Mouse (Mus musculus): Measurements from ENCODE around the gene Rnf144b. TPM values are rescaled to one million over a fixed set of nuclear protein-coding genes. Genes with fewer than 3 reads are reported as not detected.

The Rnf144b gene
- polyA plus RNA-seq, 1 experiment from 2014 or later = 1.5 TPM

DNA sequence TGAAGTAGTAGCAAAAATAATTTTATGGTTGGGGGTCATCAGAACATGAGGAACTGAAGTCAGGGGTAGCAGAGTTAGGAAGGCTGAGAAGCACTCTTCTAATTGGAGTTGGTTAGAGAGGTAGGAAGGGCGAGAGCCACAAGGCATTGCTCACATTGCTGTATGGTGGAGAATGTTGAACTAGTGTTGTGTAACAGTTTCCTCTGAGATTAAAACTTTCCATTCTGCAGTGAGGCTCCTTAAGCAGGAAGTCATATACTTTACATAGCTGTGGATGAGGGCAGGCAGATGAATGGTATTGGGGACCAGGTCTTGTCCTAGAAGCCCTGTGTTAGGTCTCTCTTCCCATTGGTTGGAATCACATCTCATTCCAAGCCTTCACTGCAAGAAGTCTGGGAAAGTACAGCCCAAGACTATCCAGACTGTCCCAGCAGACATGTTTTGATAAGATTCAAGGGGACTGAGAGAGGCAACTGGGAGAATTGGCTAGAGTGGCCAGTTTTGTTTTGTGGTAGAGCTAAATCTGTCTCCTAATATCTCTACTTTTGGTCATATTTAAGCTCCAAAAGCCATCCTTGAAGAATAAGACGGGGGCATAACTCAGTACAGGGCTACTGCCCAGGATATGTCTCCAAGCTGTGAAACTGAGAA lies 128.8 kb downstream of the Rnf144b start:
- 85% methylated on average over 2 of the region's 2 CpGs for WGBS
- Histone ChIP-seq H3K4me1 (ENCODE audit: control insufficient read depth, insufficient read depth, low read length) (no peaks in the 10 kb centered on the region), H3K4me3 (ENCODE audit: low read depth, low read length) (no peak overlapping the region), H3K9ac (replicated peaks; ENCODE audit: low read depth, low read length) (no peak overlapping the region), H3K27ac (ENCODE audit: low read length) (no peak overlapping the region), H3K27me3 (ENCODE audit: control insufficient read depth, insufficient read depth, low read length) (no peaks in the 10 kb centered on the region), H3K36me3 (ENCODE audit: control insufficient read depth, insufficient read depth, low read length) (no peaks in the 10 kb centered on the region), H3K4me2 (replicated peaks; ENCODE audit: low read depth, low read length) (no peak overlapping the region), H3K9me3 (ENCODE audit: control insufficient read depth, low read depth, low read length) (no peaks in the 10 kb centered on the region)
- ATAC-seq (ENCODE audit: insufficient number of reproducible peaks, insufficient read depth, low FRiP score, low read depth) = no peak

DNA sequence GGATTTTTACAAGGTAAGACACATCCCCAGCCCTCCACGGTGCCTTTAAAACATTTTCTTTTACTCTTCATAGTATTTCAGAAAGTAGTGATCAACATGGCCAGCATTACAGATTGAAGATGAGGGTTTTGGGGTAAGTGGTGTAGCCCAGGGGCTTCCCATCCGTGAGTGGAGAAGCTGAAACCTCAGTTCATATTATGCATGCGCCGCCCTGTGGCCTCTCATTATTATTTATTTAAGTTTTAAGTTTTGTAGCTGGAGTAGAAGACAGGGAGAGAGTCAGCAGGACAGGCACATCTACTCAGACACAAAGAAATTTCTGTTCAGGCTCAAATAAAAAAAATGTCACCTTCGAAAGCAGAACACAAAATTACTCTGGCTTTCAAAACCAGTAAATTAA lies 131.3 kb downstream of the Rnf144b start:
- ATAC-seq (ENCODE audit: insufficient number of reproducible peaks, insufficient read depth, low FRiP score, low read depth) = no peak
- Histone ChIP-seq H3K27ac (ENCODE audit: low read length) (no peak overlapping the region), H3K9ac (replicated peaks; ENCODE audit: low read depth, low read length) (no peak overlapping the region), H3K4me3 (ENCODE audit: low read depth, low read length) (no peak overlapping the region), H3K4me1 (ENCODE audit: control insufficient read depth, insufficient read depth, low read length) (no peaks in the 10 kb centered on the region), H3K36me3 (ENCODE audit: control insufficient read depth, insufficient read depth, low read length) (no peaks in the 10 kb centered on the region), H3K27me3 (ENCODE audit: control insufficient read depth, insufficient read depth, low read length) (no peaks in the 10 kb centered on the region), H3K9me3 (ENCODE audit: control insufficient read depth, low read depth, low read length) (no peaks in the 10 kb centered on the region), H3K4me2 (replicated peaks; ENCODE audit: low read depth, low read length) (no peak overlapping the region)
- WGBS = 71% methylated on average over 5 of the region's 5 CpGs

DNA sequence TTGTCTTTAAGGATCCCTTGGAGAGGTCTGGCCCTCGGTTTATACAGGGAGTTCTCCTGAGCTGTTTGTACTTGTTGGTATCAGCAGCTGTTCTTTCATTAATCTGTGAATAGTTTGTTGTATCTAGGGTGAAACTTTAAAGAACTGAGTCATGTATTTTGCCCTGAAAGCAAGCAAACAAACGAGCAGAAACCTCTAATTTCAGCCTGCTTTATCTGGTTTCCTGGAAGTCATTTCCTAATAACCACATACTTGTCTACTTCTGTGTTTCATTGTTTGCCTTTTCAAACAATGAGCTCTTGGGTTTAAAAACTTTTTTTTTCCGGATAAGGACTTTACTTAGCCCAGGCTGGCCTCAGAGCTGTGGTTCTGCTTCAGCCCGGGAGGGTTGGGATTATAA lies 136.8 kb downstream of the Rnf144b start:
- ATAC-seq (ENCODE audit: insufficient number of reproducible peaks, insufficient read depth, low FRiP score, low read depth) = no peak
- no peak overlapping the region for H3K9ac ChIP-seq (replicated peaks; ENCODE audit: low read depth, low read length)
- no peak overlapping the region for H3K4me2 ChIP-seq (replicated peaks; ENCODE audit: low read depth, low read length)
- no peaks in the 10 kb centered on the region for H3K9me3 ChIP-seq (ENCODE audit: control insufficient read depth, low read depth, low read length)
- H3K4me1 ChIP-seq (ENCODE audit: control insufficient read depth, insufficient read depth, low read length) = no peaks in the 10 kb centered on the region
- H3K27ac ChIP-seq (ENCODE audit: low read length) = no peak overlapping the region
- no peak overlapping the region for H3K4me3 ChIP-seq (ENCODE audit: low read depth, low read length)
- no peaks in the 10 kb centered on the region for H3K27me3 ChIP-seq (ENCODE audit: control insufficient read depth, insufficient read depth, low read length)
- 54% methylated on average over 4 of the region's 4 CpGs for WGBS
- H3K36me3 ChIP-seq (ENCODE audit: control insufficient read depth, insufficient read depth, low read length) = no peaks in the 10 kb centered on the region

DNA sequence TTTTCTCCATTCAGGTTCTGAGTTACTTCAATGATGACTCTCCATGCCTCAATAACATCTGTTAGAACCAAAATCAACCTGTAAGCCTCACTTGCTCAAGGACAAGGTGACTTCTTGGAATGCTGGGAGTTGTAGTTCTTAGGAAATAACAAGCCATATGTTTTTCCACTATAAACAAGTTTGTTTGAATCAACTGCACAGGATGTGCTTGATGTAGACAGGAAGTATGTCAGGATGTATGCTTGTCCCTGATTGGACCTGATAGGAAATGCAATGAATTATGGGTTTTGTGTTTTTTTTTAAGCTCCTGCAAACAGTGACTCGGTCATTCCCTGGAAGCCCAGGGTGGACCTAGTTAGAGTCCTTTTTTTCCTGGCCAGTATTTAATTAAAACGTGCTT lies 139.5 kb downstream of the Rnf144b start:
- WGBS = 63% methylated on average over 2 of the region's 2 CpGs

DNA sequence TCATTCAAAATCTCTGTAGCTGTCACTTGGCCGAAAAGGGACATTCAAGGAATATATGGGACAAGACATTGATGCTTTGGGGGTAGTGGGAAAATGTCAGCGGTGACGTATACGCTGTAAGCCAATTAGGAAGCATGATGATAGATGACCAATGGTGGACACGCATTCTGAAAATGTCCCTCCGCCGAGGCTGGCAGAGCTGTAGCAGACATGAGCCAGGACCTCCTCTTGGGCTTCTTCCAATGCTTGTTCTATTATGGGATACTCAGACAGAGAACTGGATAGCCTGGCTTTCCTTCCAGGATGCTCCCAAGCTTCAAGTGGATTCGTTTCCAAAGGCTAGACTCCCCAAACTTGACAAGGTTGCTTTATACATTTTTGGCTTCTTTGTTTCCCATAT lies 141.9 kb downstream of the Rnf144b start:
- Histone ChIP-seq H3K4me3 (ENCODE audit: low read depth, low read length) (no peak overlapping the region), H3K27me3 (ENCODE audit: control insufficient read depth, insufficient read depth, low read length) (no peaks in the 10 kb centered on the region), H3K27ac (ENCODE audit: low read length) (no peak overlapping the region), H3K36me3 (ENCODE audit: control insufficient read depth, insufficient read depth, low read length) (no peaks in the 10 kb centered on the region), H3K9me3 (ENCODE audit: control insufficient read depth, low read depth, low read length) (no peaks in the 10 kb centered on the region), H3K9ac (replicated peaks; ENCODE audit: low read depth, low read length) (no peak overlapping the region), H3K4me1 (ENCODE audit: control insufficient read depth, insufficient read depth, low read length) (no peaks in the 10 kb centered on the region), H3K4me2 (replicated peaks; ENCODE audit: low read depth, low read length) (no peak overlapping the region)
- 83% methylated on average over 8 of the region's 8 CpGs for WGBS
- ATAC-seq (ENCODE audit: insufficient number of reproducible peaks, insufficient read depth, low FRiP score, low read depth) = no peak

More for the DNA sequence above, 139.5 kb downstream of the Rnf144b start:
- Histone ChIP-seq H3K9me3 (ENCODE audit: control insufficient read depth, low read depth, low read length) (no peaks in the 10 kb centered on the region), H3K36me3 (ENCODE audit: control insufficient read depth, insufficient read depth, low read length) (no peaks in the 10 kb centered on the region), H3K4me3 (ENCODE audit: low read depth, low read length) (no peak overlapping the region), H3K4me2 (replicated peaks; ENCODE audit: low read depth, low read length) (no peak overlapping the region), H3K27ac (ENCODE audit: low read length) (no peak overlapping the region), H3K9ac (replicated peaks; ENCODE audit: low read depth, low read length) (no peak overlapping the region), H3K27me3 (ENCODE audit: control insufficient read depth, insufficient read depth, low read length) (no peaks in the 10 kb centered on the region), H3K4me1 (ENCODE audit: control insufficient read depth, insufficient read depth, low read length) (no peaks in the 10 kb centered on the region)
- no peak for ATAC-seq (ENCODE audit: insufficient number of reproducible peaks, insufficient read depth, low FRiP score, low read depth)

GRCm38 (mm10) chr13:47266411-47266810 lies 144.0 kb downstream of the Rnf144b start:
- no peak overlapping the region for H3K27ac ChIP-seq (ENCODE audit: low read length)
- ATAC-seq (ENCODE audit: insufficient number of reproducible peaks, insufficient read depth, low FRiP score, low read depth) = no peak
- no peaks in the 10 kb centered on the region for H3K4me1 ChIP-seq (ENCODE audit: control insufficient read depth, insufficient read depth, low read length)
- H3K9ac ChIP-seq (replicated peaks; ENCODE audit: low read depth, low read length) = no peak overlapping the region
- H3K36me3 ChIP-seq (ENCODE audit: control insufficient read depth, insufficient read depth, low read length) = no peaks in the 10 kb centered on the region
- no peak overlapping the region for H3K4me2 ChIP-seq (replicated peaks; ENCODE audit: low read depth, low read length)
- no peak overlapping the region for H3K4me3 ChIP-seq (ENCODE audit: low read depth, low read length)
- no peaks in the 10 kb centered on the region for H3K9me3 ChIP-seq (ENCODE audit: control insufficient read depth, low read depth, low read length)
- H3K27me3 ChIP-seq (ENCODE audit: control insufficient read depth, insufficient read depth, low read length) = no peaks in the 10 kb centered on the region
- 88% methylated on average over 7 of the region's 7 CpGs for WGBS

- H3K27me3 ChIP-seq (ENCODE audit: control insufficient read depth, insufficient read depth, low read length) = no peaks in the 10 kb centered on the region
- H3K36me3 ChIP-seq (ENCODE audit: control insufficient read depth, insufficient read depth, low read length) = no peaks in the 10 kb centered on the region
- H3K4me3 ChIP-seq (ENCODE audit: low read depth, low read length) = no peak overlapping the region
- no peak overlapping the region for H3K27ac ChIP-seq (ENCODE audit: low read length)
- H3K9me3 ChIP-seq (ENCODE audit: control insufficient read depth, low read depth, low read length) = no peaks in the 10 kb centered on the region
- no peak for ATAC-seq (ENCODE audit: insufficient number of reproducible peaks, insufficient read depth, low FRiP score, low read depth)
- no peak overlapping the region for H3K4me2 ChIP-seq (replicated peaks; ENCODE audit: low read depth, low read length)
- H3K4me1 ChIP-seq (ENCODE audit: control insufficient read depth, insufficient read depth, low read length) = 0 out of 2 replicates have a peak, but pooled peaks cover 6% of the 10 kb centered on the region
- 90% methylated on average over 3 of the region's 3 CpGs for WGBS
- no peak overlapping the region for H3K9ac ChIP-seq (replicated peaks; ENCODE audit: low read depth, low read length)
Measured at GRCm38 (mm10) chr13:47268227-47268626, 145.8 kb downstream of the Rnf144b start.

GRCm38 (mm10) chr13:47272928-47273327 lies 150.5 kb downstream of the Rnf144b start:
- H3K36me3 ChIP-seq (ENCODE audit: control insufficient read depth, insufficient read depth, low read length) = no peaks in the 10 kb centered on the region
- no peaks in the 10 kb centered on the region for H3K9me3 ChIP-seq (ENCODE audit: control insufficient read depth, low read depth, low read length)
- WGBS = 21% methylated on average over 8 of the region's 8 CpGs
- H3K27me3 ChIP-seq (ENCODE audit: control insufficient read depth, insufficient read depth, low read length) = no peaks in the 10 kb centered on the region
- H3K4me2 ChIP-seq (replicated peaks; ENCODE audit: low read depth, low read length) = peak overlapping the region; percentile 30
- no peak for ATAC-seq (ENCODE audit: insufficient number of reproducible peaks, insufficient read depth, low FRiP score, low read depth)
- no peak overlapping the region for H3K9ac ChIP-seq (replicated peaks; ENCODE audit: low read depth, low read length)
- H3K4me3 ChIP-seq (ENCODE audit: low read depth, low read length) = 0 out of 2 replicates have a peak overlapping the region, but pooled peaks have one; percentile 5
- H3K27ac ChIP-seq (ENCODE audit: low read length) = no peak overlapping the region
- H3K4me1 ChIP-seq (ENCODE audit: control insufficient read depth, insufficient read depth, low read length) = peaks cover 15% of the 10 kb centered on the region; the same call in 1 of the 2 replicates

DNA sequence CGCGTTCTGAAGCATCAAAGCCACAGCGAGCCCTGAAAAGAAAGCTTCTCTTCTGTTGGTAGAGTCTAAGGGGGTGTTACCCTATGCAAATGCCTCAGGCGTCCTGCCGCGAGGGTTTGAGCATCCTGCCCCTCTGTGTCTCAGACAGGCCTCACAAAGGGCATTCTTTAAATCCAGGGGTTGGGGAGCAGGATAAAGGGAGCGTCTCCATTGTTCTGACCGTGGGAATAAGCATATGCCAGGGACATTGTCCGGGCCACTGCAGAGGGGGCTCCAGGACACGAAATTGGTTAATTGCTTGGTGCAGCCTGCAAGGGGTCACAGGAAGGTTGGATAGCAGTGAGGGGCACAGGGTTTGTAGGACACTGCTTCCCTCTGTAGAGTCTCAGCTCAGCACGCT lies 151.0 kb downstream of the Rnf144b start:
- H3K27ac ChIP-seq (ENCODE audit: low read length) = no peak overlapping the region
- H3K36me3 ChIP-seq (ENCODE audit: control insufficient read depth, insufficient read depth, low read length) = no peaks in the 10 kb centered on the region
- H3K27me3 ChIP-seq (ENCODE audit: control insufficient read depth, insufficient read depth, low read length) = no peaks in the 10 kb centered on the region
- peak; percentile 46; the same call in 1 of the 2 replicates for ATAC-seq (ENCODE audit: insufficient number of reproducible peaks, insufficient read depth, low FRiP score, low read depth)
- no peaks in the 10 kb centered on the region for H3K9me3 ChIP-seq (ENCODE audit: control insufficient read depth, low read depth, low read length)
- WGBS = 8% methylated on average over 11 of the region's 11 CpGs
- peak overlapping the region; percentile 30 for H3K4me2 ChIP-seq (replicated peaks; ENCODE audit: low read depth, low read length)
- no peak overlapping the region for H3K9ac ChIP-seq (replicated peaks; ENCODE audit: low read depth, low read length)
- H3K4me1 ChIP-seq (ENCODE audit: control insufficient read depth, insufficient read depth, low read length) = peaks cover 15% of the 10 kb centered on the region; the same call in 1 of the 2 replicates
- H3K4me3 ChIP-seq (ENCODE audit: low read depth, low read length) = 0 out of 2 replicates have a peak overlapping the region, but pooled peaks have one; percentile 5
